In the genomic region with DNA sequence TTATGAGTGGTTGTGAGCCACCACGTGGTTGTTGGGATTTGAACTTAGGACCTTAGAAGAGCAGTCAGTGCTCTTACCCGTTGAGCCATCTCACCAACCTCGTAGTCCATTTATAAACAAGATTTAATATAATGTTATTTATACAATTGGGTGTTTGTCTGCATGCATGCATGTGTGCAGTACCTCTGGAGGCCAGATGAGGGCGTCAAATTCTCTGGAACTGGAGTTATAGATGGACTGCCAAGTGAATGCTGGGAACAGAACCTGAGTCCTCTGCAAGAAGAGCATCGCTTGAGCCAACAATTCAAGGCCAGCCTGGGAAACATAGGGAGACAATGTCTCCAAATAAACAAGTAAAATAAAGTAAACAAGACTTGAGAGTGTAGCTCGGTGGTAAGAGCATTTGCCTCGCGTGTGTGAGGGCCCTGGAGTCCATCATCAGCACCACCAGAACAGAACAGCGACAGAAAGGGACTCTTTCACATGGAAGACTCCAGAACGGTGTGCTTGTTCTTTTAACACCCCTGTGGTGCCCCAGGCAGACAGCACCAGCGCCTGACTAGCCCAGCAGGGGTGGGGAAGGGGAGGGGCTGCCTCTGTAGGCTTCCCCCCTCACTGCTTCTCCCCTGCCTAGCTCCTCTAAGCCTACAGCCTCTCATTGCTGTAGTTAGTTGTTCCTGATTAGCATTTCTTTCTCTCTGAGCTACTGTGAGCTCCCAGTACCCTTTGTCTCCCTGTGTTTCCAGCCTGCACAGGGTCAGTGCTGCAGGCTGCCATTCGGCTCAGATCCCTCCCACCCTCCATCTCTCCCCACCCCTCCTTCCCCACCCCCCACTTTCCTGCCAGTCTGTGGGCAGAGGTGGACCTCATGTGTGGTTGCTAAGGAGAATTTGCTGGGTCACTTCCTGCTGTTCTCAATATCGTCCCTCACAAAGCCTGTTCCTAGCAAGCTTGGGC, we compare ENCODE assay signal across 8 mouse cellular contexts. TPM values are rescaled to one million over a fixed set of nuclear protein-coding genes. Genes with fewer than 3 reads are reported as not detected.
A peak's percentile ranks its signal among the peaks of the same experiment; 100 is the strongest.
DNase-seq lines count a peak whose midpoint lies in the region; ATAC-seq and TF ChIP-seq lines count a peak whose summit lies in the region.

No protein-coding gene starts in this region.

- intact Hi-C loops in left cerebral cortex, adult 2 months (cut with DNase I) = no loop called here

- H3K4me2 ChIP-seq in forebrain, embryonic 14.5 days (ENCODE audit: low read length) = 0 out of 2 replicates have a peak overlapping the region, but pooled peaks have one; percentile 23
- H3K4me2 ChIP-seq in midbrain, embryonic 14.5 days (ENCODE audit: low read length) = peak overlapping the region; percentile 6; the same call in 1 of the 2 replicates

- peaks cover 5% of the 10 kb centered on the region; the same call in 1 of the 2 replicates for H3K4me1 ChIP-seq in forebrain, embryonic 14.5 days (ENCODE audit: control insufficient read depth, insufficient read depth, low read length)
- H3K4me1 ChIP-seq in midbrain, embryonic 14.5 days (ENCODE audit: control insufficient read depth, insufficient read depth, low read length) = peaks cover 9% of the 10 kb centered on the region; the same call in 1 of the 2 replicates

- peak in 1 of 2 experiments; percentile 50 for DNase-seq in layer of hippocampus, adult 2 months (ENCODE audit: low spot score in 2 of 2)
- DNase-seq in layer of hippocampus, adult 9-10 months (ENCODE audit: low spot score) = no peak
- DNase-seq in ZHBTc4 (ENCODE audit: low read depth, low spot score) = peak; percentile 98
- DNase-seq in forebrain, embryonic 14.5 days (ENCODE audit: low spot score) = peak; percentile 84
- DNase-seq in left cerebral cortex, adult 2 months (ENCODE audit: extremely low spot score in 1 of 2, low spot score in 2 of 2) = peak; percentile 27 to 44
- peak; percentile 75 for DNase-seq in midbrain, embryonic 14.5 days
- DNase-seq in gastrocnemius, adult 18-20 months (ENCODE audit: low spot score) = no peak
- no peak for DNase-seq in spleen, adult 18-20 months

- peak; percentile 64 for TF ChIP-seq CTCF in layer of hippocampus, adult 2 months (conservative IDR thresholded peaks at IDR 0.05)
- TF ChIP-seq CTCF in left cerebral cortex, adult 2 months (IDR thresholded peaks at IDR 0.05) = peak; percentile 30

- no peaks in the 10 kb centered on the region for H3K27me3 ChIP-seq in forebrain, embryonic 14.5 days (replicated peaks; ENCODE audit: control insufficient read depth, insufficient read depth, low read length)
- no peaks in the 10 kb centered on the region for H3K27me3 ChIP-seq in midbrain, embryonic 14.5 days (ENCODE audit: control insufficient read depth, insufficient read depth, low read length)

- peak; percentile 95 for ATAC-seq in forebrain, embryonic 14.5 days
- ATAC-seq in midbrain, embryonic 14.5 days (ENCODE audit: low FRiP score, low TSS enrichment) = peak; percentile 87

- no peak overlapping the region for H3K4me3 ChIP-seq in layer of hippocampus, adult 2 months
- no peak overlapping the region for H3K4me3 ChIP-seq in forebrain, embryonic 14.5 days (ENCODE audit: low read depth, low read length)
- H3K4me3 ChIP-seq in left cerebral cortex, adult 2 months = no peak overlapping the region
- no peak overlapping the region for H3K4me3 ChIP-seq in midbrain, embryonic 14.5 days (replicated peaks; ENCODE audit: low read depth, low read length)

- H3K36me3 ChIP-seq in forebrain, embryonic 14.5 days (ENCODE audit: control insufficient read depth, insufficient read depth, low read length) = no peaks in the 10 kb centered on the region
- H3K36me3 ChIP-seq in midbrain, embryonic 14.5 days (ENCODE audit: control insufficient read depth, insufficient read depth, low read length) = no peaks in the 10 kb centered on the region

- peak overlapping the region; percentile 30; the same call in 1 of the 2 replicates for H3K9ac ChIP-seq in forebrain, embryonic 14.5 days (ENCODE audit: low read length)
- H3K9ac ChIP-seq in midbrain, embryonic 14.5 days (replicated peaks; ENCODE audit: low read length) = no peak overlapping the region; the same call in 1 of the 2 replicates

- H3K9me3 ChIP-seq in forebrain, embryonic 14.5 days (replicated peaks; ENCODE audit: control insufficient read depth, low read length) = no peaks in the 10 kb centered on the region
- H3K9me3 ChIP-seq in midbrain, embryonic 14.5 days (ENCODE audit: control insufficient read depth, low read length) = no peaks in the 10 kb centered on the region

- peak overlapping the region; percentile 85 for H3K27ac ChIP-seq in layer of hippocampus, adult 2 months
- peak overlapping the region; percentile 85 for H3K27ac ChIP-seq in forebrain, embryonic 14.5 days (ENCODE audit: low read depth, low read length)
- H3K27ac ChIP-seq in left cerebral cortex, adult 2 months = peak overlapping the region; percentile 81
- H3K27ac ChIP-seq in midbrain, embryonic 14.5 days (replicated peaks; ENCODE audit: low read depth, low read length) = peak overlapping the region; percentile 81

- WGBS in forebrain, embryonic 14.5 days = 24% methylated on average over 13 of the region's 13 CpGs
- 20% methylated on average over 13 of the region's 13 CpGs for WGBS in midbrain, embryonic 14.5 days

RNA-seq across cellular contexts. Expression of a gene that starts 8.3 kb away (rescaled TPM):
- total RNA-seq in layer of hippocampus, adult 2 months (2021) = 10 to 100 TPM; 51.1 to 52.1 TPM
- polyA plus RNA-seq in forebrain, embryonic 14.5 days (2014; fragmentation: Nextera tagmentation; extraction: Ambion mirVana) = 0.81 and 1.3 TPM in 2 replicates
- total RNA-seq in left cerebral cortex, adult 2 months (2021) = 10 to 100 TPM; 46.1 to 46.9 TPM
- polyA plus RNA-seq in midbrain, embryonic 14.5 days (2014; fragmentation: Nextera tagmentation; extraction: Ambion mirVana) = 1.00 and 1.1 TPM in 2 replicates
- under 1 TPM; 0.97 to 0.98 TPM for total RNA-seq in gastrocnemius, adult 18-20 months (2021)

Comparison
In these comparisons a context has a peak if more than half of its experiments do, and no peak if none do; other contexts are left out.
1. DNase-seq: peak in ZHBTc4 (single experiment), forebrain, embryonic 14.5 days (single experiment), left cerebral cortex, adult 2 months (2 of 2) and midbrain, embryonic 14.5 days (single experiment); none in layer of hippocampus, adult 9-10 months (single experiment), gastrocnemius, adult 18-20 months (single experiment) and spleen, adult 18-20 months (0 of 2).
2. RNA of a gene that starts 8.3 kb away (total RNA-seq): 51.1 to 52.1 TPM in layer of hippocampus, adult 2 months and 46.1 to 46.9 TPM in left cerebral cortex, adult 2 months; 0.97 to 0.98 TPM in gastrocnemius, adult 18-20 months; every median in the first group is over 10 times any median in the second.
3. Peak in every context shown above with its lines, with median percentiles within 50 percentile points of each other: H3K27ac ChIP-seq.